Mouse (Mus musculus) lung, embryonic 16.5 days (tissue): ENCODE results near the gene Dlx4. TPM values are rescaled to one million over a fixed set of nuclear protein-coding genes. Genes with fewer than 3 reads are reported as not detected.

Experiments
- ATAC-seq: fragments of 200-750 bp; cut with Nextera tagmentation; 2 replicates; pipeline ENCODE4 v1.8.0; 2017; ENCODE audit warnings: low read depth, mild to moderate bottlenecking, moderate library complexity
- H3K27ac ChIP-seq: fragments of 300-500 bp; sonication (generic); 2 replicates; pipeline ENCODE4 v1.5.1; 2014; ENCODE audit warnings: mild to moderate bottlenecking, control low read depth, low read length
- H3K27me3 ChIP-seq: fragments of 300-500 bp; sonication (generic); 2 replicates; pipeline ENCODE4 v1.6.1; 2014; ENCODE audit warnings: low read depth, low read length, mixed read lengths; ENCODE audit not compliant: control insufficient read depth, insufficient read depth
- H3K36me3 ChIP-seq: fragments of 300-500 bp; sonication (generic); 2 replicates; pipeline ENCODE4 v1.6.1; 2014; ENCODE audit warnings: low read length; ENCODE audit not compliant: control insufficient read depth, insufficient read depth
- H3K4me1 ChIP-seq: fragments of 300-500 bp; sonication (generic); replicated peaks from 2 replicates; pipeline ENCODE4 v1.6.1; 2014; ENCODE audit warnings: low read length, mixed read lengths; ENCODE audit not compliant: control insufficient read depth, insufficient read depth
- H3K4me2 ChIP-seq: fragments of 300-500 bp; sonication (generic); 2 replicates; pipeline ENCODE4 v1.6.1; 2014; ENCODE audit warnings: low read depth, low read length, control low read depth
- H3K4me3 ChIP-seq: fragments of 300-500 bp; sonication (generic); 2 replicates; pipeline ENCODE4 v1.5.1; 2014; ENCODE audit warnings: mild to moderate bottlenecking, low read length, control low read depth
- H3K9ac ChIP-seq: fragments of 300-500 bp; sonication (generic); 2 replicates; pipeline ENCODE4 v1.6.1; 2014; ENCODE audit warnings: low read length, control low read depth
- H3K9me3 ChIP-seq: fragments of 300-500 bp; sonication (generic); 2 replicates; pipeline ENCODE4 v1.6.1; 2016; ENCODE audit warnings: low read length; ENCODE audit not compliant: control insufficient read depth
- WGBS: fragments of 180-500 bp; shearing (Covaris S2); extraction: QIAGEN DNeasy Blood & Tissue Kit; methylation state at CpG from one replicate; pipeline ENCODE4 v1.1.7; 2014; 5-methylcytosine and 5-hydroxymethylcytosine counted together
- polyA plus RNA-seq: library from polyadenylated mRNA; unstranded; fragments of >200 nt; fragmentation: Nextera tagmentation; extraction: Ambion mirVana; gene quantifications from 2 replicates; pipeline ENCODE4 v1.2.1, GENCODE M21; 2015

The Dlx4 gene
- polyA plus RNA-seq, result 1.0 and 1.3 TPM in 2 replicates

GRCm38 (mm10) chr11:95145851-95146403, at the start of gene Dlx4:
TSS of gene Dlx4 (minus strand) at chr11:95146263.
- Histone ChIP-seq H3K9me3 (no peaks in the 10 kb centered on the region), H3K27ac (no peak within 1 kb of the TSS), H3K4me2 (peak within 1 kb of the TSS; percentile 85), H3K27me3 (peaks cover 89% of the 10 kb centered on the region), H3K4me1 (peaks cover 28% of the 10 kb centered on the region), H3K9ac (peak within 1 kb of the TSS; percentile 52), H3K4me3 (peak within 1 kb of the TSS; percentile 47), H3K36me3 (no peaks in the 10 kb centered on the region)
- under 1% methylated on average over 48 of the region's 48 CpGs for WGBS
- peak; percentile 74 for ATAC-seq

GRCm38 (mm10) chr11:95189863-95190262, 43.8 kb upstream of the Dlx4 start:
- ATAC-seq, result peak; percentile 14; the same call in 1 of the 2 replicates
- peaks cover 14% of the 10 kb centered on the region for H3K4me1 ChIP-seq
- H3K4me2 ChIP-seq, result no peak overlapping the region
- H3K36me3 ChIP-seq, result no peaks in the 10 kb centered on the region
- H3K9me3 ChIP-seq, result no peaks in the 10 kb centered on the region
- H3K9ac ChIP-seq, result no peak overlapping the region
- no peak overlapping the region for H3K27ac ChIP-seq
- no peaks in the 10 kb centered on the region for H3K27me3 ChIP-seq
- WGBS, result 18% methylated on average over 11 of the region's 11 CpGs
- H3K4me3 ChIP-seq, result no peak overlapping the region

- Histone ChIP-seq H3K4me2 (no peak overlapping the region), H3K27me3 (no peaks in the 10 kb centered on the region), H3K4me1 (peaks cover 18% of the 10 kb centered on the region), H3K4me3 (no peak overlapping the region), H3K27ac (no peak overlapping the region), H3K9me3 (no peaks in the 10 kb centered on the region), H3K9ac (no peak overlapping the region), H3K36me3 (no peaks in the 10 kb centered on the region)
- 93% methylated on average over 7 of the region's 7 CpGs for WGBS
- ATAC-seq, result no peak
Measured at GRCm38 (mm10) chr11:95186826-95187225, 40.8 kb upstream of the Dlx4 start.

GRCm38 (mm10) chr11:95185700-95186099, 39.6 kb upstream of the Dlx4 start:
- H3K4me3 ChIP-seq, result no peak overlapping the region
- peaks cover 18% of the 10 kb centered on the region for H3K4me1 ChIP-seq
- H3K27me3 ChIP-seq, result no peaks in the 10 kb centered on the region
- 23% methylated on average over 11 of the region's 11 CpGs for WGBS
- no peak overlapping the region for H3K9ac ChIP-seq
- no peaks in the 10 kb centered on the region for H3K9me3 ChIP-seq
- no peaks in the 10 kb centered on the region for H3K36me3 ChIP-seq
- no peak overlapping the region for H3K27ac ChIP-seq
- H3K4me2 ChIP-seq, result no peak overlapping the region
- peak; percentile 76 for ATAC-seq

- no peak for ATAC-seq
- no peak overlapping the region for H3K9ac ChIP-seq
- H3K27me3 ChIP-seq, result no peaks in the 10 kb centered on the region
- no peaks in the 10 kb centered on the region for H3K9me3 ChIP-seq
- H3K27ac ChIP-seq, result no peak overlapping the region
- no peaks in the 10 kb centered on the region for H3K36me3 ChIP-seq
- no peak overlapping the region for H3K4me3 ChIP-seq
- no peak overlapping the region for H3K4me2 ChIP-seq
- H3K4me1 ChIP-seq, result peaks cover 13% of the 10 kb centered on the region
- WGBS, result 26% methylated on average over 5 of the region's 5 CpGs
Measured at GRCm38 (mm10) chr11:95184561-95184960, 38.5 kb upstream of the Dlx4 start.

GRCm38 (mm10) chr11:95179311-95179710, 33.2 kb upstream of the Dlx4 start:
- H3K27ac ChIP-seq, result no peak overlapping the region
- H3K27me3 ChIP-seq, result no peaks in the 10 kb centered on the region
- no peak overlapping the region for H3K4me2 ChIP-seq
- 19% methylated on average over 12 of the region's 12 CpGs for WGBS
- no peak overlapping the region for H3K9ac ChIP-seq
- H3K4me1 ChIP-seq, result peaks cover 5% of the 10 kb centered on the region
- no peaks in the 10 kb centered on the region for H3K9me3 ChIP-seq
- H3K36me3 ChIP-seq, result no peaks in the 10 kb centered on the region
- H3K4me3 ChIP-seq, result no peak overlapping the region
- peak; percentile 32; the same call in 1 of the 2 replicates for ATAC-seq

- 67% methylated on average over 5 of the region's 5 CpGs for WGBS
- ATAC-seq, result no peak
Measured at GRCm38 (mm10) chr11:95165857-95166256, 19.8 kb upstream of the Dlx4 start.

GRCm38 (mm10) chr11:95161708-95162107, 15.6 kb upstream of the Dlx4 start:
- H3K4me3 ChIP-seq, result no peak overlapping the region
- no peaks in the 10 kb centered on the region for H3K27me3 ChIP-seq
- H3K27ac ChIP-seq, result no peak overlapping the region
- no peaks in the 10 kb centered on the region for H3K4me1 ChIP-seq
- no peak overlapping the region for H3K4me2 ChIP-seq
- H3K9me3 ChIP-seq, result no peaks in the 10 kb centered on the region
- no peak for ATAC-seq
- no peaks in the 10 kb centered on the region for H3K36me3 ChIP-seq
- H3K9ac ChIP-seq, result no peak overlapping the region
- WGBS, result 57% methylated on average over 4 of the region's 4 CpGs

More at GRCm38 (mm10) chr11:95165857-95166256, 19.8 kb upstream of the Dlx4 start:
- Histone ChIP-seq H3K27me3 (no peaks in the 10 kb centered on the region), H3K27ac (no peak overlapping the region), H3K4me1 (no peaks in the 10 kb centered on the region), H3K36me3 (no peaks in the 10 kb centered on the region), H3K9me3 (no peaks in the 10 kb centered on the region), H3K9ac (no peak overlapping the region), H3K4me2 (no peak overlapping the region), H3K4me3 (no peak overlapping the region)

GRCm38 (mm10) chr11:95160693-95161092, 14.6 kb upstream of the Dlx4 start:
- Histone ChIP-seq H3K9ac (no peak overlapping the region), H3K4me1 (no peaks in the 10 kb centered on the region), H3K27me3 (no peaks in the 10 kb centered on the region), H3K36me3 (no peaks in the 10 kb centered on the region), H3K27ac (no peak overlapping the region), H3K4me3 (no peak overlapping the region), H3K9me3 (no peaks in the 10 kb centered on the region), H3K4me2 (no peak overlapping the region)
- ATAC-seq, result no peak
- WGBS, result 44% methylated on average over 7 of the region's 7 CpGs
